Comparison of ENCODE assay signal across 27 mouse cellular contexts in genomic region chr5:77178976-77179375, GRCm38 (mm10). TPM values are rescaled to one million over a fixed set of nuclear protein-coding genes. Genes with fewer than 3 reads are reported as not detected.
"Had no signal": no experiment of that assay in that cellular context is flagged by ENCODE, and none has a peak within 500 bp of the region (broad histone marks: within the 10 kb centered on the region; RNA-seq: fewer than 3 reads in every experiment).

No protein-coding gene starts in this region.

- H3K27me3 ChIP-seq: heart, embryonic 12.5 days; hindbrain, embryonic 13.5 days; hindbrain, embryonic 15.5 days; limb, embryonic 13.5 days; limb, embryonic 15.5 days; liver, embryonic 12.5 days had no signal

- H3K36me3 ChIP-seq: heart, embryonic 12.5 days; hindbrain, embryonic 13.5 days; hindbrain, embryonic 15.5 days; kidney, embryonic 15.5 days; limb, embryonic 13.5 days; limb, embryonic 15.5 days; liver, embryonic 12.5 days had no signal

- H3K9ac ChIP-seq: heart, embryonic 12.5 days; hindbrain, embryonic 13.5 days; hindbrain, embryonic 15.5 days; kidney, embryonic 15.5 days; limb, embryonic 13.5 days; limb, embryonic 15.5 days; liver, embryonic 12.5 days; liver, embryonic 14.5 days had no signal

- H3K27ac ChIP-seq: heart, adult 2 months; hindbrain, embryonic 13.5 days; hindbrain, embryonic 15.5 days; hindbrain, postnatal 0 days; kidney, postnatal 0 days; limb, embryonic 13.5 days; liver, embryonic 12.5 days; liver, embryonic 14.5 days had no signal

- H3K9me3 ChIP-seq: hindbrain, embryonic 13.5 days; hindbrain, embryonic 15.5 days; kidney, embryonic 15.5 days; limb, embryonic 13.5 days; limb, embryonic 15.5 days; liver, embryonic 12.5 days had no signal

- H3K4me2 ChIP-seq: heart, embryonic 12.5 days; hindbrain, embryonic 13.5 days; hindbrain, embryonic 15.5 days; kidney, embryonic 15.5 days; limb, embryonic 13.5 days; limb, embryonic 15.5 days; liver, embryonic 12.5 days had no signal

- DNase-seq: gastrocnemius, adult 2 months; gastrocnemius, postnatal 10 days; gastrocnemius, postnatal 25 days; heart, adult 2 months; heart, postnatal 10 days; heart, postnatal 4 days; kidney, adult 11 months; kidney, adult 2 months; kidney, adult 9 months; kidney, postnatal 14 days; kidney, postnatal 36 days; layer of hippocampus, adult 9-11 months; layer of hippocampus, postnatal 36 days; left cerebral cortex, postnatal 4 days had no signal

- ATAC-seq: hindbrain, postnatal 0 days; intestine, embryonic 16.5 days; liver, embryonic 12.5 days had no signal

- H3K4me3 ChIP-seq: heart, adult 2 months; heart, embryonic 12.5 days; hindbrain, embryonic 13.5 days; hindbrain, embryonic 15.5 days; kidney, embryonic 15.5 days; limb, embryonic 13.5 days; limb, embryonic 15.5 days; liver, embryonic 12.5 days had no signal

- H3K4me1 ChIP-seq: hindbrain, embryonic 13.5 days; hindbrain, embryonic 15.5 days; liver, embryonic 12.5 days had no signal

RNA-seq across cellular contexts. Expression of gene Spink2, which starts 32.3 kb away (rescaled TPM):
- polyA plus RNA-seq: liver, adult 2 months; liver, embryonic 12.5 days; liver, embryonic 16.5 days had no signal
